Mouse (Mus musculus) brain, adult 2 months (tissue): ENCODE measurements at regions not wholly inside any gene's neighbourhood (a gene's known extent, or its start where the extent isn't known, plus 50 kb on each side); places are given as distances from the start of the nearest gene placed in this dataset.

Experiments used
- DNase-seq: peaks from one replicate; pipeline ENCODE4 v3.0.0; 2011; ENCODE audit warnings: low read depth, low spot score

- no peak for DNase-seq
These were observed 1350.1 kb downstream of the Cdh8 start for GRCm38 (mm10) chr8:98066214-98066613.

GRCm38 (mm10) chr8:98065387-98065786 is 1350.9 kb downstream of the Cdh8 start:
- DNase-seq: no peak

GRCm38 (mm10) chr8:98061778-98062177 is 1354.5 kb downstream of the Cdh8 start:
- DNase-seq: no peak

GRCm38 (mm10) chr8:98053651-98054050 is 1362.6 kb downstream of the Cdh8 start:
- no peak for DNase-seq

GRCm38 (mm10) chr8:98016540-98016939 is 1399.7 kb downstream of the Cdh8 start:
- peak; percentile 10 for DNase-seq
